Mouse (Mus musculus) liver, embryonic 14.5 days (tissue): Measurements from ENCODE around the gene Pld1.

Experiments
- CTCF ChIP-seq: IDR thresholded peaks from 2 replicates; pipeline ENCODE4 v1.5.1; 2016; ENCODE audit warnings: antibody characterized with exemption, low read depth, control low read depth
- EP300 ChIP-seq: IDR thresholded peaks from 2 replicates; pipeline ENCODE4 v1.6.1; 2016; ENCODE audit warnings: antibody characterized with exemption, low read depth

- TF ChIP-seq CTCF, result no peak
- no peak for TF ChIP-seq EP300
Measured at GRCm38 (mm10) chr3:28149656-28150256, 211.3 kb downstream of the Pld1 start.
